Mouse (Mus musculus) stomach, embryonic 14.5 days (tissue): ENCODE measurements around the gene Tnnc2. TPM values are rescaled to one million over a fixed set of nuclear protein-coding genes. Genes with fewer than 3 reads are reported as not detected.

Experiments
- ATAC-seq: fragments of 200-750 bp; cut with Nextera tagmentation; 2 replicates; pipeline ENCODE4 v1.8.0; 2017; ENCODE audit warnings: low read depth, moderate TSS enrichment; ENCODE audit not compliant: insufficient number of reproducible peaks, insufficient read depth, low FRiP score
- H3K27ac ChIP-seq: fragments of 300-500 bp; sonication (generic); 2 replicates; pipeline ENCODE4 v1.5.1; 2014; ENCODE audit warnings: mild to moderate bottlenecking, low read length, moderate library complexity, mixed read lengths
- H3K27me3 ChIP-seq: fragments of 300-500 bp; sonication (generic); 2 replicates; pipeline ENCODE4 v1.6.1; 2014; ENCODE audit warnings: low read length, control low read depth, mixed read lengths; ENCODE audit not compliant: control insufficient read depth, insufficient read depth
- H3K36me3 ChIP-seq: fragments of 300-500 bp; sonication (generic); 2 replicates; pipeline ENCODE4 v1.6.1; 2014; ENCODE audit warnings: mild to moderate bottlenecking, control low read depth, low read length, moderate library complexity, mixed read lengths; ENCODE audit not compliant: control insufficient read depth, insufficient read depth
- H3K4me1 ChIP-seq: fragments of 300-500 bp; sonication (generic); 2 replicates; pipeline ENCODE4 v1.6.1; 2014; ENCODE audit warnings: low read length, control low read depth, mixed read lengths; ENCODE audit not compliant: control insufficient read depth, insufficient read depth
- H3K4me2 ChIP-seq: fragments of 300-500 bp; sonication (generic); replicated peaks from 2 replicates; pipeline ENCODE4 v1.6.1; 2014; ENCODE audit warnings: low read depth, low read length, control low read depth
- H3K4me3 ChIP-seq: fragments of 300-500 bp; sonication (generic); 2 replicates; pipeline ENCODE4 v1.5.1; 2014; ENCODE audit warnings: low read depth, low read length, control low read depth
- H3K9ac ChIP-seq: fragments of 300-500 bp; sonication (generic); replicated peaks from 2 replicates; pipeline ENCODE4 v1.6.1; 2014; ENCODE audit warnings: low read depth, mild to moderate bottlenecking, control low read depth, low read length, moderate library complexity, mixed read lengths
- H3K9me3 ChIP-seq: fragments of 300-500 bp; sonication (generic); 2 replicates; pipeline ENCODE4 v1.6.1; 2016; ENCODE audit warnings: low read depth, low read length, control low read depth; ENCODE audit not compliant: control insufficient read depth
- WGBS: fragments of 180-500 bp; shearing (Covaris S2); extraction: QIAGEN DNeasy Blood & Tissue Kit; methylation state at CpG from one replicate; pipeline ENCODE4 v1.1.7; 2014; 5-methylcytosine and 5-hydroxymethylcytosine counted together
- polyA plus RNA-seq: library from polyadenylated mRNA; unstranded; fragments of >200 nt; fragmentation: Nextera tagmentation; extraction: Ambion mirVana; gene quantifications from 2 replicates; pipeline ENCODE4 v1.2.1, GENCODE M21; 2014

The Tnnc2 gene
- polyA plus RNA-seq, 1 experiment from 2014 or later, result 2.1 TPM

DNA sequence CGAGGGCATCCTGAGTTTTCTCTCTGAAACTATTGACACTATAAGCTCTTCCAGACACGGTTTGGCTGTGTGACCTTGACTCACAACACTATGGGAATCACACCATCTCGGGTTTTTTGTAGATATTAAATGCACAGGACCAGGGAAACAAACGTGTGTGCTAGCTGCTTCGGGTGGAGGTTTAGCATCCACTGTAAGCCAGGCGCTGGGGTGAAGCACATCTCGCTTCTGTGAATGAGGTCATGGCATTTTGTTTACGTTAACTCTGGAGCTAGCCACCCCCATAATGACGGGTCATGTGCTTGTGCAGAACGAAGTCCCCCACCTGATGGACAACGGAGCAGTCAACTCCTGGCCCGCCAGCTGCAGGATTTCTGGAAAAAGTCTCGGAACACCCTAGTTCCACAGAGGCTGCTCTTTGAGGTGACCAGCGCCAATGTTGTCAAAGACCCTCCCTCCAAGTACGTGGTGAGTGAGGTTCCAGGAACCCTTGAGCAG lies 6.7 kb upstream of the Tnnc2 start:
- H3K4me1 ChIP-seq, result peaks cover 8% of the 10 kb centered on the region; the same call in 1 of the 2 replicates
- peak overlapping the region; percentile 64 for H3K9ac ChIP-seq
- H3K27me3 ChIP-seq, result no peaks in the 10 kb centered on the region
- ATAC-seq, result peak; percentile 3; the same call in 1 of the 2 replicates
- H3K9me3 ChIP-seq, result no peaks in the 10 kb centered on the region
- H3K4me2 ChIP-seq, result peak overlapping the region; percentile 82
- H3K27ac ChIP-seq, result peak overlapping the region; percentile 86; the same call in 1 of the 2 replicates
- peak overlapping the region; percentile 66 for H3K4me3 ChIP-seq
- H3K36me3 ChIP-seq, result peaks cover 9% of the 10 kb centered on the region; the same call in 1 of the 2 replicates
- 6% methylated on average over 15 of the region's 15 CpGs for WGBS

DNA sequence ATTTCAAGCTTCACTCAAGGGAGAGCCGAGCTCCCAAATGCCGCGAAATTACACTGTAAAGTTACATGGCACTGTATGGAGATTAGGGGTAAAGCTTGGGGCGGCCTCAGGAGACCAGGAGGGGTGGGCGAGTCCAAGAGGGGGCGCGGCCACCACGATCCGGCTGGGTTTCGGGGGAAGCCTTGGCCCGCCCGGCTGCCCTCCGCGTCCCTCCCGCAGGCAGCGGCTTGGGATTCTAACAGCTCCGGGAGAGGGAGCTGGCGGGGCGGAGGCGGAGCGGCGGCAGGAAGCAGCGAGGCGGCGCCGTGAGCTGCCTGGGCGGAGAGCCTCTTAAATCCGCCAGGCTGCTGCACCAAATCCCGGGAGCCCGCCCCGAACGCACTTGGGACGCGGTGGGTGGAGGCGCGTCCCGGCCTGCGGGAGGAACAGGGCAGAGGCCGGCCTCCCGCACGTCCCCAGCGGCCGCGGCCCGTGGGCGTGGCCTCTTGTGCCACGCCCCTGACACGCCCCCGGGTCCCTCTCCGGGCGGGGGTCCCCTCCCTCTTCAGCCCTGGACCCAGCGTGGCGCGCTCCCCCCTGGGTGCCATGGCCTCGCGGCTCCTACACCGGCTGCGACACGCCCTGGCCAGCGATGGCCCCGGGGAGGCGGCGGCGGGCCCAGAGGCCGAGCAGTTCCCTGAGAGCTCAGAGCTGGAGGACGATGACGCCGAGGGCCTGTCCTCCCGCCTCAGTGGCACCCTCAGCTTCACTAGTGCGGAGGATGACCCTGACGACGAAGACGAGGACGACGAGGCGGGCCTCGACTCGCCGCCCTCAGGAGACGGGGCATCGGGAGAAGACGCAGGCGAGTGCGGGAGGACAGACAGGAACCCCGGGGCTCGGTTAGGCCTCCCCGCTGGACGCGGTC lies 6.0 kb upstream of the Tnnc2 start, which contains the start of gene Snx21:
Gene Snx21 (plus strand): TSS at position 343 of the 907 bp plus-strand sequence.
- peaks cover 8% of the 10 kb centered on the region; the same call in 1 of the 2 replicates for H3K4me1 ChIP-seq
- H3K4me3 ChIP-seq, result peak within 1 kb of the TSS; percentile 66
- H3K27ac ChIP-seq, result peak within 1 kb of the TSS; percentile 86
- WGBS, result under 1% methylated on average over 86 of the region's 89 CpGs
- H3K27me3 ChIP-seq, result no peaks in the 10 kb centered on the region
- no peaks in the 10 kb centered on the region for H3K9me3 ChIP-seq
- H3K9ac ChIP-seq, result peak within 1 kb of the TSS; percentile 64
- ATAC-seq, result peak; percentile 92
- peaks cover 3% of the 10 kb centered on the region; the same call in 1 of the 2 replicates for H3K36me3 ChIP-seq
- peak within 1 kb of the TSS; percentile 82 for H3K4me2 ChIP-seq

DNA sequence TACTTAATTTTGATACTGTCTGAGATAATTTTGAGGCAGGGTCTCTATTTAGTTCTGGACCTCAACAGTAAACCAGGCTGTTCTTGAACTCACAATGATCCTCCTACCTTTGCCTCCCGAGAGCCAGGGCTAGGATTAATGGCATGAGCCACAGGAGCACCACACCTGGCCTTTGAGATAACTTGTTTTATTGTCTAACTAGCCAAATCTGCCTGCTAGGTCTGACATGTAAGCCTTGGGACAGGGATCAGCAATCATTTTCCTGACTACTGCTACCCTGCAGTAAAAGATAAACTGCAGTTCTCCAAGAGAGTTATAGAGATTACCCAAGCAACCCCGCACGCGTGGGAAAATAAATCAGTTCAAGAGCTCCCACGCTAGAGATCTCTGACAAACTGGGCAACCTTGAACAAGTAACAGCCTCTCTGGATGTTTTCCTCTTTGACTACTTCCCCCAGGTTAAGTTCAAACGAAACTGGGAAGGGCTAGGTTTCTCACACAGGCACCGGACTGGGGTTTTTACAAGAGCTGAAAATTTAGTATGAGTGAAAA lies 5.2 kb upstream of the Tnnc2 start:
- peak overlapping the region; percentile 86; the same call in 1 of the 2 replicates for H3K27ac ChIP-seq
- no peaks in the 10 kb centered on the region for H3K27me3 ChIP-seq
- H3K9me3 ChIP-seq, result no peaks in the 10 kb centered on the region
- peaks cover 8% of the 10 kb centered on the region; the same call in 1 of the 2 replicates for H3K4me1 ChIP-seq
- peak overlapping the region; percentile 82 for H3K4me2 ChIP-seq
- no peak for ATAC-seq
- peak overlapping the region; percentile 66 for H3K4me3 ChIP-seq
- peak overlapping the region; percentile 64; the same call in 1 of the 2 replicates for H3K9ac ChIP-seq
- H3K36me3 ChIP-seq, result peaks cover 3% of the 10 kb centered on the region; the same call in 1 of the 2 replicates
- 5% methylated on average over 7 of the region's 7 CpGs for WGBS

DNA sequence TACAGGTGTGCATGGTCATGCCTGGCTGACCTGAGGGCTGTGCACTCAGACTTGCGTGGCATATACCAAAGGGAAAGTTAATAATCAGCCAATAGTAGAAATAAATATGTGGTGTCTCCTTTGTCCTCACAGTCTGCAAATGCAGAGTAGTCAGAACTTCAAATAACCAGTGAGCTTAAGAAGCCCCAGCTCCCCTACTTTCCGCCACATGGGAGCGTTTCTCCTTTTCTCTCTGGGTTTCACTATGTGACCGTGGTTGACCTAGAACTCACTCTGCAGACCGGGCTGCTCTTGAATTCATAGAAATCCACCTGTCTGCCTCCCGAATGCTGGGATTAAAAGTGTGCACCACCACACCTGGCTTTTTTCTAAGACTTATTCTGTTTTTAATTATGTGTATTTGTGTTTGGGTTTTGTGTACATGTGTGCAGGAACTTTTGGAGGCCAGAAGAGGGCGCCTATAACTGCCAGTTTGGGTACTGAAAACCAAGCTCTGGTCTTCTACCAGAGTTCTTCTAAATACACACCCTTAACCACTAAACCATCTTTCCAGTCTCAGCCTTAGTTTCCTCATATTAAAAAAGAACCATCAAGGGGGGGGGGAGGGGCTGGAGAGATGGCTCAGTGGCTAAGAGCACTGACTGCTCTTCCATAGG lies 4.3 kb upstream of the Tnnc2 start:
- Histone ChIP-seq H3K4me2 (peak overlapping the region; percentile 82), H3K4me3 (no peak overlapping the region), H3K9ac (no peak overlapping the region), H3K27me3 (no peaks in the 10 kb centered on the region), H3K9me3 (no peaks in the 10 kb centered on the region), H3K4me1 (peaks cover 8% of the 10 kb centered on the region; the same call in 1 of the 2 replicates), H3K36me3 (peaks cover 3% of the 10 kb centered on the region; the same call in 1 of the 2 replicates), H3K27ac (no peak overlapping the region)
- no peak for ATAC-seq
- 72% methylated on average over 7 of the region's 7 CpGs for WGBS

DNA sequence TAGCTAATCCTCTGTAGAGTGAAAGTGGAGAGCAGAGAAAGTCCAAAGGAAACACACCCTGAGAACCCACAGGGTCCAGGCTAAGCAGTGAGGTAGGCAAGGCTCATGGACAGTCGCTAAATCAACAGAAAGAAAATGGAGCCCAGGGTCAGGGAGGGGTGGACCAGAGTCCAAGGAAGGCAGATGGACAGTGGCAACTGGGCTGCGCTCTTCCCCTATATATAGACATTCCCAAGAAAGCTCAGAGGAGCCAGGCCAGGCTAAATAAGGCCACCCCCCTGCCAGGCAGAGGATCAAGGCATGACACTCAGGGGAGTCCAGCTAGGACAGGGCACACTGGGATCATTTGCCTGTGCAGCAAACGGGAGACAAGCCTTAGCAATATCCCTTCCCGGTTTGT lies 2.1 kb upstream of the Tnnc2 start:
- no peak overlapping the region for H3K4me3 ChIP-seq
- no peak overlapping the region for H3K9ac ChIP-seq
- no peak overlapping the region for H3K27ac ChIP-seq
- ATAC-seq, result no peak
- H3K4me1 ChIP-seq, result peaks cover 4% of the 10 kb centered on the region; the same call in 1 of the 2 replicates
- WGBS, result 74% methylated on average over 4 of the region's 4 CpGs
- H3K9me3 ChIP-seq, result no peaks in the 10 kb centered on the region
- no peaks in the 10 kb centered on the region for H3K27me3 ChIP-seq
- H3K4me2 ChIP-seq, result no peak overlapping the region
- no peaks in the 10 kb centered on the region for H3K36me3 ChIP-seq

DNA sequence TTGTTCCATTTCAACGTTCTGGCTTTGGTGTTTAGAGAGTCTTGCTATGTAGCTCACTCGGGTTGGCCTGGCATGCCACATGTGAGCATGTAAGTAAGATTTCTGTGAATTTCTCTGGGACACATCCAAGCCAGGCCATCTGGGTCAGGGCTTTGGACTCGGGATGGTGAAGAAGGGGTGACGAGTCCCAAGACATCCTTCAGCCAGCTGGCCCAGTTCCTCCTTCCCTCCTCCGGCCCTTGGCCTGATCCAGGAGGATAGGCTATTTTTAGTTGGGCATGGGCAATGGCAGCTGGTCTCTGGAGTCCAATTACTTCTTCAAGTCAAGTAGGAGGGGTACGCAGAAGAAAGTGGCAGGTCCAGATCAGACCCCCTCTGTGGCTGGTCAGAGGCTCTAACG lies 958 bp downstream of the Tnnc2 start:
- no peak for ATAC-seq
- Histone ChIP-seq H3K9ac (no peak overlapping the region), H3K9me3 (no peaks in the 10 kb centered on the region), H3K4me1 (no peaks in the 10 kb centered on the region), H3K4me2 (no peak overlapping the region), H3K27ac (no peak overlapping the region), H3K36me3 (no peaks in the 10 kb centered on the region), H3K27me3 (no peaks in the 10 kb centered on the region), H3K4me3 (no peak overlapping the region)
- 79% methylated on average over 7 of the region's 7 CpGs for WGBS

DNA sequence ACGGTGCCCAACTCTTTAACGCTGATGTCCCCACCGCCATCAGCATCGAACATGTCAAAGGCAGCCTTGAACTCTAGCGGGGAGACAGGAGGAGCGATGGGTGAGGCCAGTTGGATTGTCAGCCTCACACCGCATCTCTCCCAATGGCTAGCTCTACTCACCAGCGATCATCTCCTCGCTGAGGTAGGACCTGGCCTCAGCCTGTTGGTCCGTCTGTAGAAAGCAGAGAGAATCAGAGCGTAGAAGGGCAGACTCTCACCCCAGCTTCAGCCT lies 1.8 kb downstream of the Tnnc2 start:
- Histone ChIP-seq H3K36me3 (peaks cover 3% of the 10 kb centered on the region; the same call in 1 of the 2 replicates), H3K4me1 (no peaks in the 10 kb centered on the region), H3K4me2 (no peak overlapping the region), H3K27ac (no peak overlapping the region), H3K4me3 (no peak overlapping the region), H3K9ac (no peak overlapping the region), H3K9me3 (no peaks in the 10 kb centered on the region), H3K27me3 (no peaks in the 10 kb centered on the region)
- no peak for ATAC-seq
- WGBS, result 91% methylated on average over 11 of the region's 11 CpGs
